Mouse (Mus musculus): ENCODE measurements around the gene Vax2. TPM values are rescaled to one million over a fixed set of nuclear protein-coding genes. Genes with fewer than 3 reads are reported as not detected.
A peak's percentile ranks its signal among the peaks of the same experiment; 100 is the strongest.

Vax2 gene
- total and polyA plus RNA-seq, 2 experiments from 2014 or later: not detected

- no peaks in the 10 kb centered on the region for H3K36me3 ChIP-seq (replicated peaks; ENCODE audit: control insufficient read depth, insufficient read depth, low read length)
- no peak for TF ChIP-seq EP300 (IDR thresholded peaks at IDR 0.05; ENCODE audit: low read depth)
- no peak for TF ChIP-seq CTCF (IDR thresholded peaks at IDR 0.05; ENCODE audit: low read depth)
- H3K4me2 ChIP-seq (ENCODE audit: low read depth, low read length): no peak overlapping the region
- DNase-seq (ENCODE audit: low spot score): no peak
- 6% methylated on average over 8 of the region's 8 CpGs for WGBS
- no peak for ATAC-seq (ENCODE audit: insufficient read depth, low read depth)
- H3K9me3 ChIP-seq (replicated peaks; ENCODE audit: control insufficient read depth, low read length): no peaks in the 10 kb centered on the region
- peaks cover 100% of the 10 kb centered on the region for H3K27me3 ChIP-seq (ENCODE audit: control insufficient read depth, insufficient read depth, low read length)
- H3K27ac ChIP-seq (ENCODE audit: low read depth): no peak overlapping the region
- H3K4me1 ChIP-seq (ENCODE audit: control insufficient read depth, insufficient read depth): no peaks in the 10 kb centered on the region
- no peak overlapping the region; the same call in 1 of the 2 replicates for H3K4me3 ChIP-seq (ENCODE audit: low read depth, low read length)
- H3K9ac ChIP-seq (replicated peaks; ENCODE audit: low read depth, low read length): no peak overlapping the region
Observed at GRCm38 (mm10) chr6:83717026-83717425, 6.0 kb downstream of the Vax2 start.

- no peaks in the 10 kb centered on the region for H3K4me1 ChIP-seq (ENCODE audit: control insufficient read depth, insufficient read depth)
- 18% methylated on average over 6 of the region's 6 CpGs for WGBS
Observed at GRCm38 (mm10) chr6:83722526-83722925, 11.5 kb downstream of the Vax2 start.

GRCm38 (mm10) chr6:83727178-83727577 lies 16.1 kb downstream of the Vax2 start:
- peaks cover 47% of the 10 kb centered on the region for H3K27me3 ChIP-seq (ENCODE audit: control insufficient read depth, insufficient read depth, low read length)
- no peak overlapping the region for H3K4me3 ChIP-seq (ENCODE audit: low read depth, low read length)
- WGBS: 51% methylated on average over 4 of the region's 4 CpGs
- H3K4me2 ChIP-seq (ENCODE audit: low read depth, low read length): no peak overlapping the region
- H3K9me3 ChIP-seq (replicated peaks; ENCODE audit: control insufficient read depth, low read length): no peaks in the 10 kb centered on the region
- H3K9ac ChIP-seq (replicated peaks; ENCODE audit: low read depth, low read length): no peak overlapping the region
- TF ChIP-seq CTCF (IDR thresholded peaks at IDR 0.05; ENCODE audit: low read depth): peak; percentile 29; the same call in 1 of the 2 replicates
- TF ChIP-seq EP300 (IDR thresholded peaks at IDR 0.05; ENCODE audit: low read depth): no peak
- H3K27ac ChIP-seq (ENCODE audit: low read depth): no peak overlapping the region
- no peaks in the 10 kb centered on the region for H3K36me3 ChIP-seq (replicated peaks; ENCODE audit: control insufficient read depth, insufficient read depth, low read length)
- no peak for ATAC-seq (ENCODE audit: insufficient read depth, low read depth)
- H3K4me1 ChIP-seq (ENCODE audit: control insufficient read depth, insufficient read depth): no peaks in the 10 kb centered on the region
- DNase-seq (ENCODE audit: low spot score): no peak

More at GRCm38 (mm10) chr6:83722526-83722925, 11.5 kb downstream of the Vax2 start:
- Histone ChIP-seq H3K27me3 (ENCODE audit: control insufficient read depth, insufficient read depth, low read length) (peaks cover 80% of the 10 kb centered on the region), H3K27ac (ENCODE audit: low read depth) (no peak overlapping the region), H3K4me2 (ENCODE audit: low read depth, low read length) (no peak overlapping the region), H3K4me3 (ENCODE audit: low read depth, low read length) (no peak overlapping the region), H3K9ac (replicated peaks; ENCODE audit: low read depth, low read length) (no peak overlapping the region), H3K36me3 (replicated peaks; ENCODE audit: control insufficient read depth, insufficient read depth, low read length) (no peaks in the 10 kb centered on the region), H3K9me3 (replicated peaks; ENCODE audit: control insufficient read depth, low read length) (no peaks in the 10 kb centered on the region)
- TF ChIP-seq EP300 (IDR thresholded peaks at IDR 0.05; ENCODE audit: low read depth) (no peak), CTCF (IDR thresholded peaks at IDR 0.05; ENCODE audit: low read depth) (no peak)
- no peak for DNase-seq (ENCODE audit: low spot score)
- ATAC-seq (ENCODE audit: insufficient read depth, low read depth): no peak

GRCm38 (mm10) chr6:83728488-83728887 lies 17.4 kb downstream of the Vax2 start:
- peaks cover 43% of the 10 kb centered on the region for H3K27me3 ChIP-seq (ENCODE audit: control insufficient read depth, insufficient read depth, low read length)
- no peaks in the 10 kb centered on the region for H3K4me1 ChIP-seq (ENCODE audit: control insufficient read depth, insufficient read depth)
- H3K27ac ChIP-seq (ENCODE audit: low read depth): no peak overlapping the region
- no peaks in the 10 kb centered on the region for H3K9me3 ChIP-seq (replicated peaks; ENCODE audit: control insufficient read depth, low read length)
- DNase-seq (ENCODE audit: low spot score) (no peak), ATAC-seq (ENCODE audit: insufficient read depth, low read depth) (no peak)
- no peak overlapping the region for H3K4me2 ChIP-seq (ENCODE audit: low read depth, low read length)
- H3K4me3 ChIP-seq (ENCODE audit: low read depth, low read length): no peak overlapping the region
- H3K36me3 ChIP-seq (replicated peaks; ENCODE audit: control insufficient read depth, insufficient read depth, low read length): no peaks in the 10 kb centered on the region
- 88% methylated on average over 3 of the region's 3 CpGs for WGBS
- H3K9ac ChIP-seq (replicated peaks; ENCODE audit: low read depth, low read length): no peak overlapping the region
- TF ChIP-seq EP300 (IDR thresholded peaks at IDR 0.05; ENCODE audit: low read depth) (no peak), CTCF (IDR thresholded peaks at IDR 0.05; ENCODE audit: low read depth) (peak; percentile 46)

GRCm38 (mm10) chr6:83729350-83729970 lies 18.4 kb downstream of the Vax2 start:
- Histone ChIP-seq H3K4me2 (ENCODE audit: low read depth, low read length) (no peak overlapping the region), H3K27me3 (ENCODE audit: control insufficient read depth, insufficient read depth, low read length) (peaks cover 34% of the 10 kb centered on the region), H3K9ac (replicated peaks; ENCODE audit: low read depth, low read length) (no peak overlapping the region), H3K27ac (ENCODE audit: low read depth) (no peak overlapping the region), H3K9me3 (replicated peaks; ENCODE audit: control insufficient read depth, low read length) (peaks cover 8% of the 10 kb centered on the region; the same call in 1 of the 2 replicates), H3K36me3 (replicated peaks; ENCODE audit: control insufficient read depth, insufficient read depth, low read length) (no peaks in the 10 kb centered on the region), H3K4me1 (ENCODE audit: control insufficient read depth, insufficient read depth) (no peaks in the 10 kb centered on the region), H3K4me3 (ENCODE audit: low read depth, low read length) (no peak overlapping the region)
- DNase-seq (ENCODE audit: low spot score): no peak
- WGBS: 67% methylated on average over 14 of the region's 14 CpGs
- no peak for TF ChIP-seq EP300 (IDR thresholded peaks at IDR 0.05; ENCODE audit: low read depth)
- no peak for ATAC-seq (ENCODE audit: insufficient read depth, low read depth)

- Histone ChIP-seq H3K9me3 (replicated peaks; ENCODE audit: control insufficient read depth, low read length) (peaks cover 9% of the 10 kb centered on the region; the same call in 1 of the 2 replicates), H3K4me3 (ENCODE audit: low read depth, low read length) (no peak overlapping the region), H3K4me1 (ENCODE audit: control insufficient read depth, insufficient read depth) (no peaks in the 10 kb centered on the region), H3K36me3 (replicated peaks; ENCODE audit: control insufficient read depth, insufficient read depth, low read length) (no peaks in the 10 kb centered on the region), H3K27me3 (ENCODE audit: control insufficient read depth, insufficient read depth, low read length) (peaks cover 28% of the 10 kb centered on the region), H3K9ac (replicated peaks; ENCODE audit: low read depth, low read length) (no peak overlapping the region), H3K27ac (ENCODE audit: low read depth) (no peak overlapping the region), H3K4me2 (ENCODE audit: low read depth, low read length) (no peak overlapping the region)
- no peak for DNase-seq (ENCODE audit: low spot score)
- TF ChIP-seq EP300 (IDR thresholded peaks at IDR 0.05; ENCODE audit: low read depth) (no peak), CTCF (IDR thresholded peaks at IDR 0.05; ENCODE audit: low read depth) (peak; percentile 79)
- no peak for ATAC-seq (ENCODE audit: insufficient read depth, low read depth)
- WGBS: 25% methylated on average over 5 of the region's 5 CpGs
Observed at GRCm38 (mm10) chr6:83731128-83731527, 20.1 kb downstream of the Vax2 start.

Measured in heart, postnatal 0 days (tissue).